Mouse (Mus musculus) cortical plate, adult 2 months (tissue): Measurements from ENCODE around the gene Kank1.

Source experiments
- CTCF ChIP-seq: fragments of 200-500 bp; IDR thresholded peaks from 2 replicates; pipeline ENCODE4 v1.5.1; 2011; ENCODE audit warnings: mild to moderate bottlenecking, control low read depth, low read length; ENCODE audit not compliant: insufficient read depth; ENCODE audit errors: extremely low read depth
- POLR2A ChIP-seq: fragments of 200-500 bp; IDR thresholded peaks from 2 replicates; pipeline ENCODE4 v1.6.1; 2011; ENCODE audit warnings: mild to moderate bottlenecking, low read length, control low read depth; ENCODE audit not compliant: insufficient read depth; ENCODE audit errors: extremely low read depth

DNA sequence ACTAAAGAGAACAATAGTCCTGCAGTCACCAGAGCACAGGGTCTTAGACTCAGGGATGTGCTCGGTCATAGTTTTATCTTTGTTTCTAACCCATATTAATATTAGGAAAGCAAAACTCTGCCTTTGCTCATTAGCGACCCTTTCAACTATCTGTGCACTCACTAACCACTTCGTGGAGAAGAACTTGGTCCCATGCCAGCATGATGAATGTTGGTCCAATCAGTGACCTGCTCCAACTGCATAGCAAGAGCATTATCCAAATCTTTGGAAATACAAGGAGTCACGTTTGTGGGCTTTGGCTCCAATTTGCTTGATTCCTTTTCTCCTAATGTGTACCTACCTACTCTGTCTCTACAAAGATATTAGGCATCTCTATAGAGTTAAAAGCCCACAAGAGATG, 204.0 kb downstream of the Kank1 start:
- no peak for TF ChIP-seq CTCF
- TF ChIP-seq POLR2A = no peak
